Mouse (Mus musculus) cerebellum, adult 2 months (tissue): ENCODE measurements around the gene Tbc1d14.

Experiments
- CTCF ChIP-seq: fragments of 200-500 bp; IDR thresholded peaks from 2 replicates; pipeline ENCODE4 v1.5.1; 2011; ENCODE audit warnings: low read depth, mild to moderate bottlenecking, control low read depth, low read length, moderate library complexity, borderline replicate concordance; ENCODE audit not compliant: insufficient read depth
- POLR2A ChIP-seq: fragments of 200-500 bp; IDR thresholded peaks from 2 replicates; pipeline ENCODE4 v1.6.1; 2011; ENCODE audit warnings: low read length, control low read depth, borderline replicate concordance; ENCODE audit not compliant: insufficient read depth

GRCm38 (mm10) chr5:36576457-36576856 is 16.6 kb downstream of the Tbc1d14 start:
- TF ChIP-seq POLR2A (no peak), CTCF (no peak)
